Mouse (Mus musculus) myocyte (in vitro differentiated cells): ENCODE measurements at regions not wholly inside any gene's neighbourhood (a gene's known extent, or its start where the extent isn't known, plus 50 kb on each side); places are given as distances from the start of the nearest gene placed in this dataset.

Experiments
- CEBPB ChIP-seq: IDR thresholded peaks from 2 replicates; pipeline ENCODE4 v1.6.1; 2011; ENCODE audit warnings: mild to moderate bottlenecking, moderate library complexity; ENCODE audit not compliant: poor library complexity, insufficient read depth, severe bottlenecking
- E2F4 ChIP-seq: IDR thresholded peaks from one replicate; pipeline ENCODE4 v1.6.1; 2011; ENCODE audit warnings: mild to moderate bottlenecking, control low read depth, moderate library complexity; ENCODE audit not compliant: insufficient read depth
- MAX ChIP-seq: IDR thresholded peaks from one replicate; pipeline ENCODE4 v1.6.1; 2011; ENCODE audit warnings: low read depth, mild to moderate bottlenecking, control low read depth
- MYOD1 ChIP-seq, 3 experiments: IDR thresholded peaks; one replicate each; pipeline ENCODE4 v1.6.1; 2011; ENCODE audit warnings: control low read depth in 2 of 3, low read depth in 2 of 3, mild to moderate bottlenecking in 2 of 3, moderate library complexity in 1 of 3; ENCODE audit not compliant: insufficient read length in 2 of 3, control insufficient read depth in 1 of 3
- POLR2A ChIP-seq: IDR thresholded peaks from one replicate; pipeline ENCODE4 v1.6.1; 2011; ENCODE audit warnings: low read depth, mild to moderate bottlenecking, control low read depth, moderate library complexity; ENCODE audit not compliant: insufficient read length
- POLR2AphosphoS2 ChIP-seq: IDR thresholded peaks from one replicate; pipeline ENCODE4 v1.6.1; 2011; ENCODE audit warnings: low read depth, control low read depth; ENCODE audit not compliant: insufficient read length
- TCF12 ChIP-seq: IDR thresholded peaks from one replicate; pipeline ENCODE4 v1.6.1; 2011; ENCODE audit warnings: mild to moderate bottlenecking, control low read depth; ENCODE audit not compliant: poor library complexity, insufficient read depth, severe bottlenecking
- USF1 ChIP-seq: IDR thresholded peaks from one replicate; pipeline ENCODE4 v1.6.1; 2011; ENCODE audit warnings: low read depth, mild to moderate bottlenecking, control low read depth, moderate library complexity

GRCm38 (mm10) chr5:139627552-139627951 lies 84.3 kb downstream of the Uncx start:
- TF ChIP-seq TCF12 = no peak
- TF ChIP-seq MAX = no peak
- TF ChIP-seq POLR2A = no peak
- TF ChIP-seq POLR2AphosphoS2 = no peak
- no peak for TF ChIP-seq CEBPB
- TF ChIP-seq MYOD1 (IDR thresholded peaks at IDR 0.05; ENCODE audit: control insufficient read depth in 1 of 3, insufficient read length in 2 of 3, low read depth in 2 of 3) = no peak
- TF ChIP-seq E2F4 = no peak
- TF ChIP-seq USF1 = no peak
